Mouse (Mus musculus) heart, embryonic 15.5 days (tissue): ENCODE measurements around the gene Dst. TPM values are rescaled to one million over a fixed set of nuclear protein-coding genes. Genes with fewer than 3 reads are reported as not detected.

Experiments used
- ATAC-seq: fragments of 200-750 bp; cut with Nextera tagmentation; replicated peaks from 2 replicates; pipeline ENCODE4 v1.8.0; 2017; ENCODE audit warnings: low read depth, moderate TSS enrichment; ENCODE audit not compliant: insufficient number of reproducible peaks, insufficient read depth, low FRiP score
- H3K27ac ChIP-seq: fragments of 300-500 bp; sonication (generic); 2 replicates; pipeline ENCODE4 v1.5.1; 2015; ENCODE audit warnings: mild to moderate bottlenecking, inconsistent platforms
- H3K27me3 ChIP-seq: fragments of 300-500 bp; sonication (generic); 2 replicates; pipeline ENCODE4 v1.6.1; 2015; ENCODE audit warnings: inconsistent platforms
- H3K36me3 ChIP-seq: fragments of 300-500 bp; sonication (generic); 2 replicates; pipeline ENCODE4 v1.6.1; 2015; ENCODE audit warnings: mild to moderate bottlenecking, inconsistent platforms
- H3K4me1 ChIP-seq: fragments of 300-500 bp; sonication (generic); replicated peaks from 2 replicates; pipeline ENCODE4 v1.6.1; 2015; ENCODE audit warnings: inconsistent platforms
- H3K4me2 ChIP-seq: fragments of 300-500 bp; sonication (generic); 2 replicates; pipeline ENCODE4 v1.6.1; 2015; ENCODE audit warnings: inconsistent platforms, mild to moderate bottlenecking, moderate library complexity
- H3K4me3 ChIP-seq: fragments of 300-500 bp; sonication (generic); 2 replicates; pipeline ENCODE4 v1.5.1; 2015; ENCODE audit warnings: mild to moderate bottlenecking, inconsistent platforms
- H3K9ac ChIP-seq: fragments of 300-500 bp; sonication (generic); 2 replicates; pipeline ENCODE4 v1.6.1; 2015; ENCODE audit warnings: mild to moderate bottlenecking, inconsistent platforms
- H3K9me3 ChIP-seq: fragments of 300-500 bp; sonication (generic); replicated peaks from 2 replicates; pipeline ENCODE4 v1.6.1; 2016; ENCODE audit warnings: inconsistent platforms
- WGBS: fragments of 180-500 bp; shearing (Covaris S2); methylation state at CpG from one replicate; pipeline ENCODE4 v1.1.7; 2015; ENCODE audit warnings: mixed read lengths; 5-methylcytosine and 5-hydroxymethylcytosine counted together
- polyA plus RNA-seq: library from polyadenylated mRNA; unstranded; fragments of >200 nt; fragmentation: Nextera tagmentation; extraction: Ambion mirVana; gene quantifications from 2 replicates; pipeline ENCODE4 v1.2.1, GENCODE M21; 2015

Gene Dst
- polyA plus RNA-seq, 1 experiment from 2014 or later = 21.4 TPM

DNA sequence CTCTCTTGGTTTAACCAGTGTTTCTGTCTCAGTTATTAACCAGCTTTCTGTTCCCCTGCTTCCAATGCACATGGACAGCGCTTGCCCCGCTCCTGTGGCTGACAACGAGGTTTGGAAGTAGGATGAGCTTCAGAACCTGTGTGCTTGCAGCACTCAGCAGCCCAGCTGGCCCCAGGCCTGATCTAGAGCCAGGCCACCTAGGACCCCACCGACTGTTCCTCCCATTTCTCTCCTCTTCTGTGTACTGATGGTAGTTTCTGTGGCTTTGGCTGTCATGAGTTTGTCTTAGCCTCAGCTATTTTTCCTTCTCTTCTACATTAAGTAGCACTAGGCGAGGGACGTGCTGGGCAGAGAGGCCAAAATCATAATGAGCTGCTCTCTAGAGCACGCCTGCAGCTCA is 368.7 kb downstream of the Dst start:
- peaks cover 10% of the 10 kb centered on the region for H3K4me1 ChIP-seq
- WGBS = 87% methylated on average over 7 of the region's 7 CpGs
- no peak overlapping the region for H3K4me3 ChIP-seq
- no peak overlapping the region for H3K9ac ChIP-seq
- peaks cover 71% of the 10 kb centered on the region for H3K36me3 ChIP-seq
- no peaks in the 10 kb centered on the region for H3K9me3 ChIP-seq
- no peaks in the 10 kb centered on the region for H3K27me3 ChIP-seq
- no peak; the same call in 1 of the 2 replicates for ATAC-seq
- peak overlapping the region; percentile 67; the same call in 1 of the 2 replicates for H3K27ac ChIP-seq
- H3K4me2 ChIP-seq = no peak overlapping the region

DNA sequence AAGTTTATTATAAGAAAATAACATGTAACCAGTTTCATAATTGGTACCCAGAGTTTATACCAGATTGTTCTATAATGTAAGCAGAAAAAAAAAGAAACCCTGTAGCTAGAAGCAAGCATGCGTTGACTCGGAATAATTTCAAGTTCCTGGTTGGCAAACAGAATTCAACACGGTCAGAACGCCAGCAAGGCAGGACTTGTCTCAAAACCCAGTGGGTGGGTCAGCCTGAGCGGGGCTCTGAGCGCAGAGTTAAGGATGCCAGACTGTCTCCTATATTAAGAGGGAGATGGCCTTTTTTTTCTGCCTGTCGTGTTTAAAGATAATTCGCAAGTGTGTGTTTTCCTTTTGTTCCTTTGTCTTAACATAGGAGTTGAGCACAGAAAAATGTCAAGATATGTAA is 369.2 kb downstream of the Dst start:
- ATAC-seq = no peak
- no peak overlapping the region for H3K4me3 ChIP-seq
- H3K27ac ChIP-seq = no peak overlapping the region
- peaks cover 71% of the 10 kb centered on the region for H3K36me3 ChIP-seq
- peaks cover 10% of the 10 kb centered on the region for H3K4me1 ChIP-seq
- WGBS = 66% methylated on average over 8 of the region's 8 CpGs
- no peak overlapping the region for H3K4me2 ChIP-seq
- H3K9me3 ChIP-seq = no peaks in the 10 kb centered on the region
- H3K27me3 ChIP-seq = no peaks in the 10 kb centered on the region
- H3K9ac ChIP-seq = no peak overlapping the region

DNA sequence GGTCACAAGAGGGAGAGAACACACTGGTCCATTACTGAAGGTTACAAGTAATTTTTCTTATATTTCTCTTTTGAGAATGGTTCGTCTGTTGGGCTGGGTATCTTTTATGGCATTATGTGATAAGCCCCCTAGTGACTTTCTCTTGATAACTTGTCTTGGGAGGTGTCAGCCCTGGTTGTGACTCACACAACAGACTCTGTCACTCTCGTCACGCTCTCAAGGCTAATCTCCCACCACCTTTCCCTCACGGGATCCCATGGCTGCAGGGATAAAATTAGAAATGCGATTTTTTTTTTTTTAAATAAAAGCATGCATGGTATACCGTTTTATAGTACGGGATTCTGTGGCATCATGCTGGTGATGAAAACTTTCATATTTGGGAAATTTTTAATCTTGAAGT is 375.5 kb downstream of the Dst start:
- peak overlapping the region; percentile 47; the same call in 1 of the 2 replicates for H3K27ac ChIP-seq
- H3K4me2 ChIP-seq = no peak overlapping the region
- H3K4me3 ChIP-seq = no peak overlapping the region
- no peaks in the 10 kb centered on the region for H3K9me3 ChIP-seq
- peaks cover 46% of the 10 kb centered on the region for H3K36me3 ChIP-seq
- 0 out of 2 replicates have a peak, but pooled peaks cover 3% of the 10 kb centered on the region for H3K4me1 ChIP-seq
- no peak overlapping the region for H3K9ac ChIP-seq
- no peaks in the 10 kb centered on the region for H3K27me3 ChIP-seq
- 35% methylated on average over 7 of the region's 7 CpGs for WGBS
- no peak for ATAC-seq

DNA sequence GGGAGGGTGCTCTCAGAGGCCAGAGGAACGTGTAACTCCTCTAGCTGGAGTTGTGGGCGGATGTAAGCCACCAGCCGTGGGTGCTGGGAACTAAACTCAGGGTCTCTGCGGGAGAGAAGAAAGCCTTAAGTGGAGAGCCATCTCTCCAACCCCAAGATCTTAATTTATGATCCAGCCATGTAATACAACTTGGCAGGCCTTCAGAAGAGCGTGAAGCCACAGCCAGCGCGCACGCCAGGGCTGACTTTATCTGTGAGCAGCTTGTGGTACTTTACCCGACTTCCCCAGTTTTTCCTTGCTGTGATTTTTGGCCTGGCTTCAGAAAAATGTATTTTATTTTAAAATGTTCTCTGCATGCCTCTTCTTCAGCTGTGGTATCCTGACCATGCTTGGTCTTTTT is 377.0 kb downstream of the Dst start:
- H3K36me3 ChIP-seq = peaks cover 47% of the 10 kb centered on the region
- no peak for ATAC-seq
- WGBS = 84% methylated on average over 9 of the region's 9 CpGs

DNA sequence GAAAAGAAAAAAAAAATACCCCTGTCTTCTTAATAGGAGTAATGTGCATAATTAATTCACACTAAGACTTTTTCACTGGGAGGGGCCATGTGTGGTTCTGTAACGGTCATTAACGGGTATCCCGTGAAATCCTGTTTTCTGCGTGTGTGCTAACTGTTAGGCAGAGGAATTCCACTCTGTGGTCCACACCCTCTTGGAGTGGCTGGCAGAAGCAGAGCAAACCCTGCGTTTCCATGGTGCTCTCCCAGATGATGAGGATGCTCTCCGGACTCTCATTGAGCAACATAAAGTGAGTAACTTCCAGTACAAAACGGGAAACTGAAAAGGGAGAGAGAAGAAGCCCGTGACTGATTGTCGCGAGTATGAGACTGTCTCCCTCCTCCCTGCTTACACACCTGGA is 379.7 kb downstream of the Dst start:
- ATAC-seq = no peak
- Histone ChIP-seq H3K4me2 (no peak overlapping the region), H3K27ac (no peak overlapping the region), H3K4me3 (no peak overlapping the region), H3K36me3 (peaks cover 56% of the 10 kb centered on the region), H3K9me3 (no peaks in the 10 kb centered on the region), H3K9ac (no peak overlapping the region), H3K4me1 (peaks cover 21% of the 10 kb centered on the region), H3K27me3 (no peaks in the 10 kb centered on the region)
- 86% methylated on average over 10 of the region's 10 CpGs for WGBS

More for the DNA sequence above, 377.0 kb downstream of the Dst start:
- H3K4me2 ChIP-seq = no peak overlapping the region
- H3K27me3 ChIP-seq = no peaks in the 10 kb centered on the region
- H3K27ac ChIP-seq = no peak overlapping the region; the same call in 1 of the 2 replicates
- H3K4me1 ChIP-seq = peaks cover 13% of the 10 kb centered on the region
- H3K9ac ChIP-seq = no peak overlapping the region
- no peaks in the 10 kb centered on the region for H3K9me3 ChIP-seq
- H3K4me3 ChIP-seq = no peak overlapping the region

DNA sequence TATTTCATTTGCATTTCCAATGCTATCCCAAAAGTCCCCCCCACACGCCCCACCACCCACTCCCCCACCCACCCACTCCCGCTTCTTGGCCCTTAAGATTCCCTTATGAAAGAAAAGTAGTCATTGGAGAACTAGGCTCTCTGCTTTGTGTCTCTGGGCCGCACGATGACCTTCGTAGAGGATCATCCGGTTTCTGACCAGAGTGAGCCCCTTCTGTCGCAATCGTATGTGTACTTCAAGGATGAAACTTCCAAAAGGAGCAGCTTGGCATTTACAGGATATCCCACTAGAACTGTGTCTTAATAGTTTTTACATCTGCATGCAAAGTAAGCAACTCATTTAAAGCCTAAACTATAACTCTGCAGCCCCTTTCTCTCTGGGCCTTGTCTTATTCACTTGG is 380.2 kb downstream of the Dst start:
- H3K27ac ChIP-seq = no peak overlapping the region
- peaks cover 26% of the 10 kb centered on the region for H3K4me1 ChIP-seq
- no peaks in the 10 kb centered on the region for H3K27me3 ChIP-seq
- no peak overlapping the region for H3K4me2 ChIP-seq
- ATAC-seq = no peak
- H3K4me3 ChIP-seq = no peak overlapping the region
- no peaks in the 10 kb centered on the region for H3K9me3 ChIP-seq
- H3K36me3 ChIP-seq = peaks cover 58% of the 10 kb centered on the region
- H3K9ac ChIP-seq = no peak overlapping the region
- 90% methylated on average over 8 of the region's 8 CpGs for WGBS

DNA sequence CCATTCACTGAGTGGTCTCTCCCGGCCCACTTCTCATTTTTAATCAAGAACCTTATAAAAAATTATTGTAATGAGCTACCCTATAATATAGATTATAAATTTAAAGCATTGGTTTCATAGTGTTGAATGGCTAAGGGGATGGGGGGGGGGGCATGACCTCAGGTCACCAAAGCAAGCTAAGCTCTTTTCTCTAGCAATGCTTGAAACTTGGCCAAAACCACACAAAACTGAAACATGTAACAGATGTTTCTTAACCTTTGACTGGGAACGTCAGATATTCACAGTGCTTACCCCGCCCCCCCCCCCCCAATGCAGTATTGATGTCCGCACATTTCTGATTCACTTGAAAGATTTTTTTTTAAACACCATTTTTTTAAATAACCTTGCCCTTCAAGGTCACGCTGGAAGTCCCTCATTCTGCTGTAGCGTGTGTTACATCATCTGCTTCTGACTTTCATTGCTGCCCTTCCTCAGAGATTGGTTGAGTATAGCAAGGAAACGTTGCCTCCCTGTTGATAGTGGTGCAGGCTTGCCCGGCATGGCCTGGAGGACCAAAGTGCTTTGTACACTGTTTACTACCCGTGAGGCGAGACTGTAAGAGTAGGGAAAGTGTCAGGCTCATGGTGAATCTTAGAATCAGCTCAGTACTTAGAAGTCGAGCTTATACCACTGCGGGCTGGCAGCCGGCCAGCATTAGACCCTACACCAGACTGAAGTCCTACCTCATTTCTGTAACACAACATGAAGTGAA is 380.9 kb downstream of the Dst start:
- 64% methylated on average over 13 of the region's 13 CpGs for WGBS
- Histone ChIP-seq H3K4me1 (peaks cover 24% of the 10 kb centered on the region), H3K36me3 (peaks cover 64% of the 10 kb centered on the region), H3K4me3 (no peak overlapping the region), H3K4me2 (no peak overlapping the region), H3K9ac (no peak overlapping the region), H3K9me3 (no peaks in the 10 kb centered on the region), H3K27ac (peak overlapping the region; percentile 67), H3K27me3 (no peaks in the 10 kb centered on the region)
- ATAC-seq = no peak; the same call in 1 of the 2 replicates

DNA sequence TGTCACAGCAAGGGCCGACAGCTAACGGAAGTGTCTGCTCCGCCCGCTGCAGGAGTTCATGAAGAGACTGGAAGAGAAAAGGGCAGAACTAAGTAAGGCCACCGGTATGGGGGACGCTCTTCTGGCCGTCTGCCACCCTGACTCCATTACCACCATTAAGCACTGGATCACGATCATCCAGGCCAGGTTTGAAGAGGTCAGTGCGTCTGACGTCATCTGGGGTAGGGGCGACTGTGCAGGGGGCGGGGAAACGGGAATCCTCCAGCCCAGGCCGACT is 381.4 kb downstream of the Dst start:
- no peaks in the 10 kb centered on the region for H3K27me3 ChIP-seq
- peaks cover 24% of the 10 kb centered on the region for H3K4me1 ChIP-seq
- 72% methylated on average over 14 of the region's 14 CpGs for WGBS
- H3K4me3 ChIP-seq = no peak overlapping the region
- no peaks in the 10 kb centered on the region for H3K9me3 ChIP-seq
- H3K9ac ChIP-seq = no peak overlapping the region
- no peak overlapping the region for H3K4me2 ChIP-seq
- ATAC-seq = no peak
- H3K27ac ChIP-seq = peak overlapping the region; percentile 67
- peaks cover 67% of the 10 kb centered on the region for H3K36me3 ChIP-seq

DNA sequence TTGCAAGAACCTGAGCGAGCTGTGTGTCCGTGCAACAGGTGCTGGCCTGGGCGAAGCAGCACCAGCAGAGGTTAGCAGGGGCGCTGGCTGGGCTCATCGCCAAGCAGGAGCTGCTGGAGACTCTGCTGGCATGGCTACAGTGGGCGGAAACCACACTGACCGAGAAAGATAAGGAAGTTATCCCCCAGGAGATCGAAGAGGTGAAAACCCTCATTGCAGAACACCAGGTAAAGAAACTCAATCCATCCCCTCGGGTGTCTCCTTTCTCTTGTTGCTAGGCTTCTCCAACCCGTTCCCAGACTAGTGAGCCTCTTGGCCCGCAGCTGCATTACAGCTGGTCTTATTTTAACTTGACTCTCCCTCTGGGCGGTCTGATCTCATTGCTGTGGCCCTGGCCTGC is 382.3 kb downstream of the Dst start:
- Histone ChIP-seq H3K9ac (no peak overlapping the region), H3K27ac (peak overlapping the region; percentile 67), H3K36me3 (peaks cover 69% of the 10 kb centered on the region), H3K9me3 (no peaks in the 10 kb centered on the region), H3K4me3 (no peak overlapping the region), H3K27me3 (no peaks in the 10 kb centered on the region), H3K4me1 (peaks cover 24% of the 10 kb centered on the region), H3K4me2 (no peak overlapping the region)
- ATAC-seq = peak; percentile 47; the same call in 1 of the 2 replicates
- 57% methylated on average over 12 of the region's 12 CpGs for WGBS

DNA sequence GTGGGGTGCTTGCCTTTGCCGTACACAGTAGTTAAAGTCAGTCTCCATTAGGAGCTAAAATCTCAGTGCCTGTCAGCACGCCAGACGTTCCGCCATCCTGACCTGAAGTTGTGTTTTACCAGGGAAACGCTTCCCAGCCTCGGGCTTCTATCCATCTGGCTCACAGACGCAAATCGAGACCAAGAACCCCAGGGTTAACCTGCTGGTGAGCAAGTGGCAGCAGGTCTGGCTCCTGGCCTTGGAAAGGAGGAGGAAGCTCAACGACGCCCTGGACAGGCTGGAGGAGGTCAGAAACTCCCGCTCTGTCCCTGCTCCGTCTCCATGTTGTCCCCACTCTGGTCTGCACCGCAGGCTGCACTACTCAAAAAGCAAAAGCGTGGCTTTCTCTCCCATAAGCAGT is 385.2 kb downstream of the Dst start:
- Histone ChIP-seq H3K27me3 (no peaks in the 10 kb centered on the region), H3K27ac (peak overlapping the region; percentile 24; the same call in 1 of the 2 replicates), H3K9me3 (no peaks in the 10 kb centered on the region), H3K36me3 (peaks cover 74% of the 10 kb centered on the region), H3K4me3 (no peak overlapping the region), H3K4me2 (no peak overlapping the region), H3K9ac (no peak overlapping the region), H3K4me1 (peaks cover 24% of the 10 kb centered on the region)
- 68% methylated on average over 14 of the region's 14 CpGs for WGBS
- no peak; the same call in 1 of the 2 replicates for ATAC-seq

DNA sequence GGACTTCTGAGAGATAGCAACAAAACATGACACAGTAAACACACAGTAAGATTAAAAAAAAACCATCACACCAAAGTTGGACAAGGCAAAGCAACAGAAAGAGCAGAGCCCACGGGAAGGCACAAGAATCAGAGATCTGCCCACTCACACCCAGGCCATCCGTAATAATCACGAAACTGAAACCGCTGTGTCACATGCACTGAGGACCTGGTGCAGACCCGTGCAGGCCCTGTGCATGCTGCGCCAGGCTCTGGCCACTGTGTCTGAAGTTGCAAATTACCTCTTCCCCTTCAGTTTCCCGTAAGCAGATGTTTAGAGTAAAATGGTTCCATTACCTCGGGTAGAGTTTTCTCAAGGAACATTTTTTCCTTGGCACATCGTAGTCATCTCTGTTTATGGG is 389.6 kb downstream of the Dst start:
- H3K36me3 ChIP-seq = peaks cover 76% of the 10 kb centered on the region
- H3K4me1 ChIP-seq = peaks cover 10% of the 10 kb centered on the region
- ATAC-seq = no peak
- 87% methylated on average over 9 of the region's 9 CpGs for WGBS
- no peak overlapping the region for H3K4me3 ChIP-seq
- no peaks in the 10 kb centered on the region for H3K27me3 ChIP-seq
- no peaks in the 10 kb centered on the region for H3K9me3 ChIP-seq
- H3K4me2 ChIP-seq = no peak overlapping the region
- H3K27ac ChIP-seq = no peak overlapping the region
- H3K9ac ChIP-seq = no peak overlapping the region

DNA sequence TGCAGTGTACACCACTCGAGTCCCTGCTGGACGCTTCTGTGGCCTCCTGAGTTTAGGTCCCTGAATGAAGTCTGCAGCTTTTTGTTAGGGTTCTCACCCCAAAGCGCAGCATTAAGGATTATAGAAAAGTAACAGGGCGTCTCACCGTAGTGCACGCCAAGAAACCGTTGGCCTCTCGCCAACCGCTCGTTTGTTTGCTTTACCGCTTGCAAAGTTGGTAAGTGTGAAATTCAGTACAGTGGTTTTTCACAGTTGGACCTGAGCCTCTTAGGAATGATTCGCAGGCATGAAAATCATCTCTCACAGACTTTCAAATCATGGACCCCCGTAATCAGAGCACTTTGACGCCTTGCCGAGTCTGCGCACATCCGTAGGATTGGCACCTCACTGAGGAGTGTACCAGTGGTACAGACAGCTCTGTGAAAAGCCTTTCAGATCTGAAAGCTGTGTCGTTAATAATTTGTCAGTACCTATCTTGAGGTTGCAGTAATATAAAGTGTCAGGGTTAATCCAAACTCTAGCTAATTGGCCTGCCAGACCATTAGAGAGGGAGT is 390.7 kb downstream of the Dst start:
- no peaks in the 10 kb centered on the region for H3K27me3 ChIP-seq
- no peak for ATAC-seq
- no peak overlapping the region; the same call in 1 of the 2 replicates for H3K27ac ChIP-seq
- no peak overlapping the region for H3K4me2 ChIP-seq
- no peaks in the 10 kb centered on the region for H3K9me3 ChIP-seq
- H3K36me3 ChIP-seq = peaks cover 69% of the 10 kb centered on the region
- no peak overlapping the region for H3K9ac ChIP-seq
- WGBS = 67% methylated on average over 18 of the region's 18 CpGs
- H3K4me1 ChIP-seq = peaks cover 6% of the 10 kb centered on the region; the same call in 1 of the 2 replicates
- H3K4me3 ChIP-seq = no peak overlapping the region
